Mouse (Mus musculus) lung, adult 2 months (tissue): ENCODE data around the gene Dolk.

Source experiments
- CTCF ChIP-seq: fragments of 200-500 bp; IDR thresholded peaks from 2 replicates; pipeline ENCODE4 v1.5.1; 2011; ENCODE audit warnings: mild to moderate bottlenecking, low read length, control low read depth; ENCODE audit not compliant: insufficient read depth
- POLR2A ChIP-seq: fragments of 200-500 bp; IDR thresholded peaks from 2 replicates; pipeline ENCODE4 v1.6.1; 2011; ENCODE audit warnings: low read depth, mild to moderate bottlenecking, control low read depth, low read length, borderline replicate concordance; ENCODE audit errors: extremely low read depth

DNA sequence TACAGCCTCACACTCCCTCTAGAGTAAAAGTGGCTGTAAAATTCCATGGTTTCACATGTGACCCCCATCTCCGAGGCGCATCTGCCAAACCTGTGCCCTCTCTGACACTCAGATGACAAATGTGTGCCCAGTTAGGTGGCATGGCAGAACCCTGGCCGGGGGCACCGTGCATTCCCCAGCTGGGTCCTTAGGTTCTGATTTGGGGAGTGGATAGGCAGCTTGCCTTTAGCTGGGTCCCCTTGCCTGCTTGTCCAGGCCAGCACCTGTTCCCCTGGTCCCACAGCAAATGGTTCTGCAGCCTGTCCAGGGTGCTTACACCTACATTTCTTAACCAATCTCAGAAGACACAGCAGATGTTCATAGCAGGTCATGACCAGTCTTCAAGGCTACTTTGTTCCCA is 42.7 kb downstream of the Dolk start:
- TF ChIP-seq CTCF = no peak
- TF ChIP-seq POLR2A = no peak
